Mouse (Mus musculus) left cerebral cortex, adult 2 months (tissue): Measurements from ENCODE around the gene Kank4. TPM values are rescaled to one million over a fixed set of nuclear protein-coding genes. Genes with fewer than 3 reads are reported as not detected.
"Not testable (repeated sequence)": the region's sequence is repeated elsewhere in the genome, so short reads cannot be mapped to it uniquely, and the experiment has no call there.

ENCODE experiments used
- DNase-seq, 2 experiments: peaks; one replicate each; pipeline ENCODE4 v3.0.0; 2021 to 2022; ENCODE audit warnings: low spot score in 2 of 2, mixed read lengths in 1 of 2; ENCODE audit errors: extremely low spot score in 1 of 2
- H3K27ac ChIP-seq: fragments of 200-600 bp; 2 replicates; pipeline ENCODE4 v1.8.1; 2022
- H3K4me3 ChIP-seq: fragments of 200-600 bp; 2 replicates; pipeline ENCODE4 v1.8.1; 2022
- CTCF ChIP-seq: fragments of 200-600 bp; IDR thresholded peaks from 2 replicates; pipeline ENCODE4 v1.8.1; 2022; ENCODE audit warnings: antibody characterized with exemption, mild to moderate bottlenecking, moderate library complexity
- intact Hi-C: fragments of 180-260 bp; cut with DNase I; formaldehyde crosslinking; loops from one replicate; pipeline ENCODE4 v1.15.1; 2025
- long read RNA-seq, 2 experiments: library from polyadenylated mRNA; stranded (forward); transcript quantifications; one replicate each; pipeline ENCODE4 v2.0.0; 2021; ENCODE audit warnings: borderline mapping rate in 2 of 2
- total RNA-seq, 2 experiments: library from RNA; stranded (reverse); gene quantifications; 2 replicates each; pipeline ENCODE4 v1.2.3; 2021

Gene Kank4
- total RNA-seq: 1 to 10 TPM; 2.5 to 3.0 TPM
- long read RNA-seq, experiment 1, full-length matches to known transcripts: 2 of 2 reads
- long read RNA-seq, experiment 1, partial matches to known transcripts: 0 of 2 reads
- long read RNA-seq, experiment 1, other reads (novel, unspliced or antisense): 0 of 2 reads
- long read RNA-seq, experiment 2, full-length matches to known transcripts: 1 of 2 reads
- long read RNA-seq, experiment 2, partial matches to known transcripts: 1 of 2 reads
- long read RNA-seq, experiment 2, other reads (novel, unspliced or antisense): 0 of 2 reads

DNA sequence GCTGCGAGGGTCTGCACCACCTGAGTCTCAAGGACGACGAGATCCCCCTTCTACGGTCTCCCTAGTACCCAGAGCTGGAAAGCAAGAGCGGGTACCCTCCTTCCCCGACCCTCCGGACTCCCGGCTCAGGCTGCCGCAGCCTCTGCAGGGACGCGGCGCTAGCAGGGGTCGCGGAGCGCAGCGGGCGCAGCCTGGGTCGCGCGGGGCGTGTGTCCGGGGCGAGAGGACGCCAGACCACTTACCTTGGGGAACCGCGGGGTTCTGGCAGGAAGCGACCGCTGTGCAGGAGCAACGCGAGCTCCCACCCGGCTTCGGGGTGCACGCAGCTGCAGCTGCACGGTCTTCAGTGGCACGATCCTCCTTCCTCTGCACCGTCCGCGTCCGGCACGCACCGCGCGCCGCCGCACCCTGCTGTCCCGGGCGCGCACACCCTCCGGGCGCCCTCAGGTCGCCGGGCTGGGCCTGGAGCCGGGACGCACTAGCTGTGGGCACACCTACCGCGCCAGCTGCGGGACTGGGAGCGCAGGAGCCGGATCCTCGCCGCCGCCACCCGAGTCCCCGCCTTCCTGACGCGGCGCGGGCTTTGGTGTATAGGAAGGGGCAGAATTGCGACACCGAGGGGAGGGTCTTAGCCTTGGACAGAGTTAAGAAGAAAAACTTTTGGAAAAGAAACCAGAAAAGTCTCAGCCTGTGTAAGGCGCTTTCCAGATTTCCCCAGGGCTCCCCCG, at the start of gene Kank4:
Gene Kank4 (minus strand): TSS at position 354 of the 728 bp plus-strand sequence.
- DNase-seq: peak in 1 of 2 experiments; percentile 16
- intact Hi-C loops: no loop called here
- H3K4me3 ChIP-seq: peak within 1 kb of the TSS; percentile 60
- H3K27ac ChIP-seq: peak within 1 kb of the TSS; percentile 9
- no peak for TF ChIP-seq CTCF

GRCm38 (mm10) chr4:98865386-98866237, 48.3 kb upstream of the Kank4 start:
- no peak for TF ChIP-seq CTCF
- Histone ChIP-seq H3K27ac (no peak overlapping the region), H3K4me3 (no peak overlapping the region)
- DNase-seq: peak; percentile 14 to 23
- intact Hi-C loops: no loop called here

GRCm38 (mm10) chr4:98864546-98864945, 47.2 kb upstream of the Kank4 start:
- no peak overlapping the region for H3K4me3 ChIP-seq
- no peak for TF ChIP-seq CTCF
- no peak for DNase-seq
- intact Hi-C loops: no loop called here
- no peak overlapping the region for H3K27ac ChIP-seq

GRCm38 (mm10) chr4:98864094-98864493, 46.8 kb upstream of the Kank4 start:
- no peak for TF ChIP-seq CTCF
- intact Hi-C loops: no loop called here
- Histone ChIP-seq H3K4me3 (no peak overlapping the region), H3K27ac (no peak overlapping the region)
- DNase-seq: no peak

DNA sequence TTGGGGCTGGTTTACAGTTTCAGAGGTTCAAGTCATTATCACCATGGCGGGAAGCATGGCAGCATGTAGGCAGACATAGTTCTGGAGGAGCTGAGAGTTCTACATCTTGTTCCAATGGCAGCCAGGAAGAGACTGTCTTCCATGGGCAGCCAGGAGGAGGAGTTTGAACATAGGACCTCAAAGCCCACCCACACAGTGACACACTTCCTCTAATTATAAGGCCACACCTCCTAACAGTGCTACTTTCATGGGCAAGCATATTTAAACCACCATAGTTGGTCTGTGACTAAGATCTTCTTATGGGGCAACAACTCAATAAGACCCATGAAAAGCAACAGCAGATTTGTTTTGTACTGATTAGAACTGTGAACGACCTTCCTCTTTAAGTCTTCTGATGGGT, 46.1 kb upstream of the Kank4 start:
- DNase-seq: no peak
- intact Hi-C loops: no loop called here
- Histone ChIP-seq H3K27ac (no peak overlapping the region), H3K4me3 (no peak overlapping the region)
- TF ChIP-seq CTCF: no peak

DNA sequence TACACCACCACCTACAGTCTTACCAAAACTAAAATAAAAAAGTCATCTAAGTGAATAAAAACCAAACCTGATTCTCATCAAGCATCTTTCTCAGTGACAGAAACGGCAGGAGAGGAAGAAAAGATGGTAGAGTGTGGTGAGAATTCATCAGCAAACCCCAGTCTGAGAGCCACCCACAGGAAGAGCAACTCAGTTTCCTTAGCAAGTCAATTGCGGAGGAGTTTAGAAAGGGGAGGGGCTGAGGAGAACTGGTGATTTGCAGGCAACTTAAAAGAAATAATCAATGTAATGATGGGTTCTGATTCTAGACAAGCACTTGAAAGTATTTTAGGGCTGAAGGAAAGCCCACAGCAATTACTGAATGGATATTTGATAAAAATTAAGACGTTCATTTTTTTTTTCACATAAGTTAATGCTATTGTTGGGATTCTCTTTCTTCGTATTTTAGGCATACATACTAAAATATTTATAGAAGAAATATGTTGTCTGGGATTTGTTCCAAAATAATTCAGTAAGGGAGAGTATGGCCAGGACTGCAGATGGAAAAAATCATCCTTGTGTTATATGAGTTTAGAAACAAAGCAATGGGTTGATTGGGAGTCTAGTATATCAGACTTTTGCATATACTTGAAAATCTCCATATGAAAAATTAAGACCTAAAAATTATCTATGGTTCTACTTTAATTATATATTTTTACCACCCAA, 41.0 kb upstream of the Kank4 start:
- Histone ChIP-seq H3K4me3 (no peak overlapping the region), H3K27ac (no peak overlapping the region)
- no peak for DNase-seq
- TF ChIP-seq CTCF: no peak
- intact Hi-C loops: no loop called here

DNA sequence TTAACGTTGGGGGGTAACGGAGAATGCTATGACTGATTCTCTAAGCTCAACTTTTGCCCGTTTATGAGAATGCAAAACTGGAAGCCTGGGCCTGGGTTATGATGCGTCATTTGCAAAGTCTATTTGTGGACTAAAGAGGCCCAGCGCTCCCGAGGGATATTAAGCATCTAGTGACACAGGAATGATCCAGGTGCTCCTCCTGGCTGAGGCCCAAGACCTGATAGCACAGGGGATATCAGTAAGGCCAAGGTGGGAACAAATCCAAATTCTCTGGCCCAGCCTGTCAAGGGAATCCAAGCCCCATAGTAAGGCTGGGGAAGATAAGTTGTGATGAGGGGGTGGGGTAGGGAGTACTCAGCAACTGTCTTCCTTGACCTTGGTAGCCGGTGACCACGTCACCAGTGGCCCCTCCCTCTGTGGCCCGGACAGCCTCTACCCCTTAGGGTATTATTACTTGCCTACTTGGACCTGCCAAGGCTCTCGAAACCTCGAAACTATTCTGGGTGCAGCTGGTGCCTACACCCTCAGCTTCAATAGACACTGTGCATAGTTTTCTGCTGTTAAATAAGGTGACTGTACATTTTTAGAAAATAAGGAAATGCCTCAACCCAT, 39.8 kb upstream of the Kank4 start:
- H3K27ac ChIP-seq: no peak overlapping the region
- intact Hi-C loops: no loop called here
- no peak overlapping the region for H3K4me3 ChIP-seq
- no peak for TF ChIP-seq CTCF
- no peak for DNase-seq

DNA sequence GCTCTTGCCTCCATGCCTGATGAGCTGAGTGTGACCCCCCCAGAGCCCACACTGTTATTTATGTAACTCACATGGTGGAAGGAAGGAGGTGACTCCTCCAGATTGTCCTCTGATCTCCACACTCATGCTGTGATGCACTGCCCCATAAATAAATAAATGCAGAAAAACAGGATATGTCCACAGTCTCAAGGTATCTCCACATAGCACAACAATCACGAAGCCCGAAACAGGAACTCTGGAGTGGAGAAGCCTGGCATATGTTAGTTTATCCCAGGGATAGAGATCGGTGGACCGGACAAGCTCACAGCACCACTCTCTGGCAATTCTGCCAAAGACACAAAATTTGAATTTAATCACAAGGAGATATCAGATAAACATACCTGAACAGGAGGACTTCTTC, 36.6 kb upstream of the Kank4 start:
- no peak for TF ChIP-seq CTCF
- no peak overlapping the region for H3K27ac ChIP-seq
- H3K4me3 ChIP-seq: no peak overlapping the region
- no peak for DNase-seq
- intact Hi-C loops: no loop called here

- intact Hi-C loops, H3K27ac ChIP-seq, H3K4me3 ChIP-seq, DNase-seq: not testable (repeated sequence)
Measured at GRCm38 (mm10) chr4:98850485-98850884, 33.1 kb upstream of the Kank4 start.

GRCm38 (mm10) chr4:98847120-98847885, 30.0 kb upstream of the Kank4 start:
- no peak for DNase-seq
- intact Hi-C loops: no loop called here
- no peak overlapping the region for H3K4me3 ChIP-seq
- no peak for TF ChIP-seq CTCF
- no peak overlapping the region for H3K27ac ChIP-seq
